Mouse (Mus musculus) lung, postnatal 0 days (tissue): ENCODE data around the gene Flywch1. TPM values are rescaled to one million over a fixed set of nuclear protein-coding genes. Genes with fewer than 3 reads are reported as not detected.

Experiments
- ATAC-seq: fragments of 200-750 bp; cut with Nextera tagmentation; 2 replicates; pipeline ENCODE4 v1.8.0; 2017; ENCODE audit warnings: moderate library complexity
- DNase-seq: peaks from one replicate; pipeline ENCODE4 v3.0.0-alpha.2; 2016; ENCODE audit warnings: low spot score
- H3K27ac ChIP-seq: fragments of 300-500 bp; sonication (generic); 2 replicates; pipeline ENCODE4 v1.5.1; 2014; ENCODE audit warnings: antibody characterized with exemption, mild to moderate bottlenecking, low read length, mixed read lengths
- H3K27me3 ChIP-seq: fragments of 300-500 bp; sonication (generic); replicated peaks from 2 replicates; pipeline ENCODE4 v1.6.1; 2014; ENCODE audit warnings: low read length, mixed read lengths; ENCODE audit not compliant: insufficient read depth
- H3K36me3 ChIP-seq: fragments of 300-500 bp; sonication (generic); 2 replicates; pipeline ENCODE4 v1.6.1; 2014; ENCODE audit warnings: low read length, mixed read lengths; ENCODE audit not compliant: insufficient read depth
- H3K4me1 ChIP-seq: fragments of 300-500 bp; sonication (generic); 2 replicates; pipeline ENCODE4 v1.6.1; 2014; ENCODE audit warnings: antibody characterized with exemption, low read depth, low read length, mixed read lengths; ENCODE audit not compliant: insufficient read depth
- H3K4me2 ChIP-seq: fragments of 300-500 bp; sonication (generic); replicated peaks from 2 replicates; pipeline ENCODE4 v1.6.1; 2014; ENCODE audit warnings: low read depth, mild to moderate bottlenecking, low read length, moderate library complexity, mixed read lengths
- H3K4me3 ChIP-seq: fragments of 300-500 bp; sonication (generic); 2 replicates; pipeline ENCODE4 v1.5.1; 2014; ENCODE audit warnings: low read depth, low read length
- H3K9ac ChIP-seq: fragments of 300-500 bp; sonication (generic); replicated peaks from 2 replicates; pipeline ENCODE4 v1.6.1; 2014; ENCODE audit warnings: low read depth, mild to moderate bottlenecking
- H3K9me3 ChIP-seq: fragments of 300-500 bp; sonication (generic); 2 replicates; pipeline ENCODE4 v1.6.1; 2016; ENCODE audit warnings: low read length, mixed read lengths
- CTCF ChIP-seq: IDR thresholded peaks from 2 replicates; pipeline ENCODE4 v1.5.1; 2016; ENCODE audit warnings: antibody characterized with exemption, mild to moderate bottlenecking
- EP300 ChIP-seq: IDR thresholded peaks from 2 replicates; pipeline ENCODE4 v1.6.1; 2016; ENCODE audit warnings: antibody characterized with exemption, mild to moderate bottlenecking, control low read depth
- WGBS: fragments of 180-500 bp; shearing (Covaris S2); extraction: QIAGEN DNeasy Blood & Tissue Kit; methylation state at CpG from one replicate; pipeline ENCODE4 v1.1.7; 2014; 5-methylcytosine and 5-hydroxymethylcytosine counted together
- polyA plus RNA-seq: library from polyadenylated mRNA; unstranded; fragments of >200 nt; fragmentation: Nextera tagmentation; extraction: Ambion mirVana; gene quantifications from 2 replicates; pipeline ENCODE4 v1.2.1, GENCODE M21; 2015

Flywch1 gene
- polyA plus RNA-seq, 1 experiment from 2014 or later: 43.1 TPM

GRCm38 (mm10) chr17:23739202-23740135, 31.9 kb downstream of the Flywch1 start:
- peak overlapping the region; percentile 60 for H3K9ac ChIP-seq
- peak overlapping the region; percentile 74 for H3K27ac ChIP-seq
- H3K27me3 ChIP-seq: peaks cover 28% of the 10 kb centered on the region
- 0 out of 2 replicates have a peak, but pooled peaks cover 7% of the 10 kb centered on the region for H3K36me3 ChIP-seq
- 4% methylated on average over 48 of the region's 48 CpGs for WGBS
- H3K9me3 ChIP-seq: no peaks in the 10 kb centered on the region
- TF ChIP-seq CTCF (no peak), EP300 (no peak)
- DNase-seq (peak; percentile 67), ATAC-seq (peak; percentile 27)
- H3K4me2 ChIP-seq: peak overlapping the region; percentile 79
- H3K4me3 ChIP-seq: peak overlapping the region; percentile 78
- H3K4me1 ChIP-seq: peaks cover 31% of the 10 kb centered on the region

DNA sequence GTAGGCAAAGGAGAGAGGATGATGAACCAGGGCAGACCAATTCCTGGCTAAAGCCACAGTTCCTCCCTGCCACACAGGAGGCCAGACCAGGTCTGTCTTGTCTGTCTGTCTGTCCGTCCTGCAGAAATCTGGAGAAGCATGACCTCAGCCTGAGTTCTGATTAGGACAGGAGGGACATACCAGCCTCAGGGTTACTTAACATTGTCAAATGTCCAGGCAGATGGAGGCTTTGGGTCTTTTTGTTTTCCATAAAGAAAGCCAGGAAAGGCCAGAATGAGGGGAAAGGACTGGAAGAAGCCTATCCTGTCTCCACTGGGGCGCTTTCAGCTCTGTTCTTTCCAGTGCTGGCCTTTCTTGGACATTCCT, 32.6 kb downstream of the Flywch1 start:
- Histone ChIP-seq H3K27me3 (peaks cover 24% of the 10 kb centered on the region), H3K9me3 (no peaks in the 10 kb centered on the region), H3K36me3 (0 out of 2 replicates have a peak, but pooled peaks cover 7% of the 10 kb centered on the region), H3K4me1 (peaks cover 31% of the 10 kb centered on the region), H3K4me2 (peak overlapping the region; percentile 79), H3K27ac (peak overlapping the region; percentile 74), H3K4me3 (peak overlapping the region; percentile 78), H3K9ac (peak overlapping the region; percentile 60; the same call in 1 of the 2 replicates)
- ATAC-seq: no peak
- WGBS: 41% methylated on average over 2 of the region's 2 CpGs
- TF ChIP-seq CTCF (no peak), EP300 (no peak)
- no peak for DNase-seq

- peaks cover 14% of the 10 kb centered on the region; the same call in 1 of the 2 replicates for H3K27me3 ChIP-seq
- H3K4me3 ChIP-seq: no peak overlapping the region
- no peaks in the 10 kb centered on the region for H3K9me3 ChIP-seq
- H3K36me3 ChIP-seq: 0 out of 2 replicates have a peak, but pooled peaks cover 7% of the 10 kb centered on the region
- TF ChIP-seq CTCF (peak; percentile 52), EP300 (no peak)
- no peak for ATAC-seq
- H3K4me1 ChIP-seq: peaks cover 31% of the 10 kb centered on the region
- H3K27ac ChIP-seq: no peak overlapping the region
- H3K9ac ChIP-seq: no peak overlapping the region
- H3K4me2 ChIP-seq: peak overlapping the region; percentile 79; the same call in 1 of the 2 replicates
- 60% methylated on average over 15 of the region's 15 CpGs for WGBS
- peak; percentile 43 for DNase-seq
Observed at GRCm38 (mm10) chr17:23737493-23738445, 33.6 kb downstream of the Flywch1 start.

DNA sequence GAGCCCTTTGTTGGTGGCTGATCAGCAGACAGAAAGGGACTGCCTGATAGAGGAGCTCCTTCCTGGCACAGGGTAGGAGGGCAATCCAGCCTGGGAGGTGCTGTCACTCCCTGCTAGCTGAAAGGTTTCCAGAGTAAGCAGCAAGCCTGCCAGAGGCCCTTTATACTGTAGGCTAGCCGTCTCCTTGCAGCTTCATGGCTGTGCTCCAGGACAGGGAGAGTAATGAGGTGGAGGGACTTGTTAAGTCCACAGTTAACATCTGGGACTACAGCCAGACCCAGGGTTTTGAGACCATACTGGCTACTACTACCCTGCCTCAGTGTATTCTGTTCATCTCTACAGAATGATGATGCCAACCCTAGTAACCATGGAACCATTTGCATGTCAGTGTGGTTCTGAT, 37.1 kb downstream of the Flywch1 start:
- DNase-seq (no peak), ATAC-seq (no peak)
- Histone ChIP-seq H3K27ac (no peak overlapping the region), H3K9me3 (no peaks in the 10 kb centered on the region), H3K4me3 (no peak overlapping the region), H3K36me3 (0 out of 2 replicates have a peak, but pooled peaks cover 7% of the 10 kb centered on the region), H3K9ac (no peak overlapping the region), H3K27me3 (no peaks in the 10 kb centered on the region), H3K4me1 (peaks cover 14% of the 10 kb centered on the region), H3K4me2 (no peak overlapping the region)
- TF ChIP-seq CTCF: no peak
- TF ChIP-seq EP300: no peak
- 17% methylated on average over 1 of the region's 1 CpGs for WGBS

- no peaks in the 10 kb centered on the region for H3K27me3 ChIP-seq
- ATAC-seq (no peak), DNase-seq (no peak)
- H3K4me2 ChIP-seq: no peak overlapping the region
- TF ChIP-seq CTCF (no peak), EP300 (no peak)
- H3K4me1 ChIP-seq: peaks cover 3% of the 10 kb centered on the region; the same call in 1 of the 2 replicates
- H3K27ac ChIP-seq: no peak overlapping the region
- no peak overlapping the region for H3K4me3 ChIP-seq
- H3K9me3 ChIP-seq: no peaks in the 10 kb centered on the region
- WGBS: 44% methylated on average over 1 of the region's 1 CpGs
- H3K9ac ChIP-seq: no peak overlapping the region
- no peaks in the 10 kb centered on the region for H3K36me3 ChIP-seq
Observed at GRCm38 (mm10) chr17:23730441-23730840, 41.0 kb downstream of the Flywch1 start.

- Histone ChIP-seq H3K27ac (peak overlapping the region; percentile 84), H3K9me3 (no peaks in the 10 kb centered on the region), H3K4me1 (peaks cover 3% of the 10 kb centered on the region; the same call in 1 of the 2 replicates), H3K4me2 (peak overlapping the region; percentile 88), H3K36me3 (no peaks in the 10 kb centered on the region), H3K9ac (peak overlapping the region; percentile 36; the same call in 1 of the 2 replicates), H3K4me3 (peak overlapping the region; percentile 81), H3K27me3 (no peaks in the 10 kb centered on the region)
- TF ChIP-seq EP300: peak; percentile 37; the same call in 1 of the 2 replicates
- TF ChIP-seq CTCF: peak; percentile 60
- DNase-seq: peak; percentile 97
- peak; percentile 93 for ATAC-seq
- under 1% methylated on average over 20 of the region's 20 CpGs for WGBS
Observed at GRCm38 (mm10) chr17:23726758-23727142, 44.7 kb downstream of the Flywch1 start.
